Mouse (Mus musculus): ENCODE measurements around the gene Gm2310.
"Not testable (repeated sequence)": the region's sequence is repeated elsewhere in the genome, so short reads cannot be mapped to it uniquely, and the experiment has no call there.

Gene Gm2310

GRCm38 (mm10) chr15:8519853-8520252 is at the start of gene Gm2310:
Gm2310 (minus strand) TSS chr15:8519953.
- DNase-seq (ENCODE audit: low spot score) = not testable (repeated sequence)

DNA sequence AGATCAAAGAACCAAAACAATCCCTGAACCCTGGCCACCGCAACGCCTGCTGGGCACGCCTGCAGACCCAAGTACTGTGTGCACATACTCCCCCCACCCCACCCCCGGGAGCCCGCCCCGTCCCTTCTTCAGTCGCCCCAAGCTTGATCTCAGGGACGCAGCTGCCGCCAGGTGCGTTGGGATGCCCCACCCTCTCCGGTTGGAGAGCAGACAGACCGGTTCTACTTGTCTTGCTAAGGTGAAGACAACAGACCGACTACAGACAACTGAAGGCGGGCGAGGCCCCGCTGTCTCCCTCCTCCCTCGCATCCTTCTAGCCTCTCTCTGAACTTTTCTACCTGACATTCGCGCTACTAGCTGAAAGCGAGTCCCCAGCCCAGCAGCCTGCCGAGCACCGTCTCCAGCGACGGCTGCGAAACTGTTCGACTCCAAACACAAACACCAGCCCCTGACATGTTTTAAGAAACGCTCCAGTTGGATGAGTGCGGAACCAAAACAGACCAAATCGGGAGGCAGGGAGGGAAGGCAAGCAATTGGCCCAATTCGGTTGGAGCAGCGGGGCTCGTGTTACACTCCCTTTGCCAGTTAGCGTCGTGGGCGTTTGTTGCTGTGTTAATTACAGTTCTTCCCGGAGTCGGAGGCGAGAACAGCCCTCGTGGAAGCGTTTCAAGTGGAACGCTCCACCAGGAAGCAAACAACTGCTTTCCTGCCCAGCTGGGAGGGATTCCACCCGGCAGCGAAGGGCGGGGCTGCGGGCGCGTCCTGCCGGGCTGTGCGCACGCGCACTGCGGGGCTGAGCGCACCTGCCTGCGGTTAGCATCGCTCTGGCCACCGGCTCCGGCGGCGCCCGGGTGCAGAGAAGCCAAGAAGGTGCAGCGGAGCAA is 49.1 kb upstream of the Gm2310 start:
- DNase-seq (ENCODE audit: low spot score) = peak; percentile 67

GRCm38 (mm10) chr15:8568286-8568644 is 48.5 kb upstream of the Gm2310 start:
- no peak for DNase-seq (ENCODE audit: low spot score)

GRCm38 (mm10) chr15:8565416-8565815 is 45.7 kb upstream of the Gm2310 start:
- DNase-seq (ENCODE audit: low spot score) = no peak

GRCm38 (mm10) chr15:8564331-8564730 is 44.6 kb upstream of the Gm2310 start:
- no peak for DNase-seq (ENCODE audit: low spot score)

DNA sequence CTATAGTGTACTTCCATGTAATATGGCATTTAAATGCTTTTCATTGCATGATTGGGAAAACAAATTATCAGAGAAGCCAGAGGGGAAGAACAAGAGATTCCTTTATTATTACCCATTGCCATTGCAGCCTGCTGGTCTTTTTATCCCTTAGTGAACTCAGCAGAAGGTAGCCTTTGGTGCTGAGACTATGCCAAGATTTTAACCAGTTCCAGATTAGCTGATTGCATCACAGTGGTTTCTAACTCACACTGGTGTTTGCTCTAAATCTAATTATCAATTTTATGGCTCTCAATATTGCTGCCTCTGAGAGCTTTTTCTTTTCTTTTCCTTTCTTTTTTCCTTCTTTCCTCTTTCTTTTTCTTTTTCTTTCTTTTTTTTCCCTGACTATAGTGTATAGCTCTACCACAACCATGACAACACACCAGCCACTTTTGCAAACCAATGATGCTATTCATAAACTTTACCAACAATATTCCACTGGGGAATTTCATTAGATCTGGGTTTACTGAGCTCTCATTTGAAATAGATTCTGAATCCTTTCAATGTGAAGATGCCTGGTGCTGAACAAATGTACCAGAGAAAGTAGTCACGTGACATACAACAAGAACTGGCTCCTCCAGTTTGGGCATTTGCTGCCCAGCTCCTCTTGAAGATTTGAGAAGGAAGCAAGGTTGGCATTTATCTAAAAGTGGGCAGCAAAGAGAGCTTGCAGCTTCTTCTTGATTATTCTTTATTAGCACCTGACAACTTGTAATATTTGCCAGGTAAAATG is 43.9 kb upstream of the Gm2310 start:
- DNase-seq (ENCODE audit: low spot score) = no peak

GRCm38 (mm10) chr15:8562776-8563175 is 43.0 kb upstream of the Gm2310 start:
- DNase-seq (ENCODE audit: low spot score) = no peak

DNA sequence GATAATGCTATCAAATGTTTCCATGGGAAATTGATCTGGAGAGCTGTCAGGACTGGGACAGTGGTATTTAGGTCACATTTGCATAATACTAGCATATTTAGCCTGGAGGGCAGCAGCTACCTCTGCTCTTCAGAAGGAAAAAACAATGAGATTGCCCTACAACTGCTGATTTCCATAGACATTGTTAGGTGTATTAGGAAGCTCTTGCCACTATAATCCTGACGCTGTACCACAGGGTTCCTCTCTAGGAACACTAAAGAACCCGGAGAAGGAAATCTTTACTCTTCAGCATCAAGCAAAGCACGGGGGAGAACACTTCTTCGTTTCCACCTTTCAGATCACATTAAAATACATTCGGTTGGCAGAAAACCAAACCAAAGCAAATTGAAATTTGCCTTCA is 11.4 kb upstream of the Gm2310 start:
- DNase-seq (ENCODE audit: low spot score) = no peak

DNA sequence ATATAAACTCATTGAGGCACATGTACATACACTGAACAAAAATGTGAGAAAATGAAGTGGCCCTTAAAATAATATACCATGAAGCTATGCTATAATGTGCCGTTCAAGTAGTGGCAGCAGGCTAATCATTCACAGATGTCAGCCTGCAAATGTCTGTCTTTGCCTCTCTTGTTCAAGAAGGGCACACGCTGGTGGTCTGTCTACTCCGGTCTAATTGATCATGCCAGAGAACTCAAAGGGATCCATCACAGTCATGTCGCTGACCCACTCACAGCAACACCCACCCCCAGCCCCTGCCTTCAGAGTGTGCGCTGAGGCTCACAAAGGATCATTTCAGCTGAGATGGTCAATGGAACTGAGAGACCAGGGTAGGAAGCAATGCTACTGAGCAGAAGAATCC is 6.8 kb downstream of the Gm2310 start:
- DNase-seq (ENCODE audit: low spot score) = no peak

DNA sequence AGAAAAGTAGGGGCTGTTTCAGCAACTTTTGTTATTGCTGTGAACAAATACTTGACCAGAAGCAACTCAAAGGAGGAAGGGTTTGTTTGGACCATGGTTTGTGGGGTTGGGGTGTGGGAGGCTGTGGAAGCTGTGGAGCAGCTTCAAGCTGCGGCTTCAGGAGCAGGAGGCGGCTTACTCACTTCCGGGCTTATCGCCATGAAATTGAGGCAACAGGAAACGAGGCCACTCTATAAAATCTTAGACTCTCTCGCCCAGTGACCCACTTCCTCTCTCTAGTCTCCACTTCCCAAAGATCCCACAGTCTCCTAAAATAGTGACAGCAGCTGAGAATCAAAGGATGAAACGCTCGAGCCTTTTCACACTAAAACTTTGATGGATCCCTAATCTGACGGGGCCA is 7.9 kb downstream of the Gm2310 start:
- DNase-seq (ENCODE audit: low spot score) = no peak

DNA sequence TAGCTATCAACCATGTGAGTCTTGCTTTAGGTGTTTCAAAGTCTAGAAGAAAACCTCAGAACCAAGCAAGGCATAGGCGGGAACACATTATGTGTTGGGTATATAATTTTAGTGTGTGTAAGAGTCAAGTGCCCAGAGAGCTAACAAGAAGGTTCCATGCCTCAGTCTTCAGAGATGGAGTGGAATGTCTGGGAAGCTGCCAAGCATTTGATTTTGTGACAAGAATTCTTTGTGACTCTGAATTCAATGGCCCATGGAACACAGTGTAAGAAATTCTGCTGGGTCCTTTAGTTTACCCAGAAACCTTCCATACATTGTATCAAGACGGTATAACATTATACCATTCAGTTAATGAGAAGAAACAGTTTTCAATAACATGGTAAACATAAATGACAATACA is 17.3 kb downstream of the Gm2310 start:
- no peak for DNase-seq (ENCODE audit: low spot score)

DNA sequence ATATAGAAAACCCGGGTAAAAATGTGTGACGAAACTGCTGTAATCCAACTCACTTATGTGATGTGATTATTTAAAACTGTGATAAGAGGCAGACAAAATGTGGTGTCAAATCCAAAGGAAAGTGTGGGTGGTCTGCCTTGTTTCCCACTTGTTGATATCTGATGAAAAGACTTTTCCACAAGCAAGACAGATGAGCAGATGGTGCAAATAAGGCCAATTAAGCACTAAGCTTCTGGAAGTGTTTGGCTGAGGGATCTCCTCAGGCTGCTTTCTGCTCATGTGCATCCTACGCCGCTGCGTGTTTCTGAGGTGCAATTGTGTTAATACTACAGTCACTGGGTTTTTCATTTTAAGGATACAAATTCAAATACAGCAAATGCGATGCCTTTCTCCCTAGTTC is 34.5 kb downstream of the Gm2310 start:
- DNase-seq (ENCODE audit: low spot score) = no peak

GRCm38 (mm10) chr15:8469006-8469575 is 50.7 kb downstream of the Gm2310 start:
- no peak for DNase-seq (ENCODE audit: low spot score)
